Mouse (Mus musculus): ENCODE measurements at regions not wholly inside any gene's neighbourhood (a gene's known extent, or its start where the extent isn't known, plus 50 kb on each side); places are given as distances from the start of the nearest gene placed in this dataset.

- TF ChIP-seq CTCF (IDR thresholded peaks at IDR 0.05; ENCODE audit: control insufficient read depth, insufficient read depth, insufficient replicate concordance, low read depth, low read length) (no peak), POLR2A (IDR thresholded peaks at IDR 0.05; ENCODE audit: control insufficient read depth, low read depth, low read length) (no peak)
These were observed 76.3 kb downstream of the Cartpt start for GRCm38 (mm10) chr13:99824625-99825024.

All from testis, adult 2 months (tissue).